Mouse (Mus musculus): Measurements from ENCODE around the gene Timeless. TPM values are rescaled to one million over a fixed set of nuclear protein-coding genes. Genes with fewer than 3 reads are reported as not detected.
"Not testable (repeated sequence)": the region's sequence is repeated elsewhere in the genome, so short reads cannot be mapped to it uniquely, and the experiment has no call there.

The Timeless gene
- polyA plus RNA-seq, 1 experiment from 2014 or later, result 23.6 TPM

GRCm38 (mm10) chr10:128270866-128271265 is 39.0 kb downstream of the Timeless start:
- H3K36me3 ChIP-seq (ENCODE audit: control insufficient read depth, insufficient read depth), result no peaks in the 10 kb centered on the region
- H3K4me3 ChIP-seq (ENCODE audit: low read depth, low read length), result peak overlapping the region; percentile 82
- WGBS (ENCODE audit: insufficient replicate concordance), result 37% methylated on average over 7 of the region's 7 CpGs
- no peak for ATAC-seq (ENCODE audit: low read depth)
- no peaks in the 10 kb centered on the region for H3K9me3 ChIP-seq (replicated peaks; ENCODE audit: control insufficient read depth, low read length)
- H3K4me2 ChIP-seq (ENCODE audit: low read depth, low read length), result peak overlapping the region; percentile 63
- H3K27ac ChIP-seq (ENCODE audit: low read length), result peak overlapping the region; percentile 56
- peaks cover 12% of the 10 kb centered on the region for H3K4me1 ChIP-seq (ENCODE audit: control insufficient read depth, low read depth, low read length)
- H3K9ac ChIP-seq (ENCODE audit: low read depth, low read length), result peak overlapping the region; percentile 88
- no peaks in the 10 kb centered on the region for H3K27me3 ChIP-seq (ENCODE audit: control insufficient read depth, insufficient read depth, low read depth, low read length)

DNA sequence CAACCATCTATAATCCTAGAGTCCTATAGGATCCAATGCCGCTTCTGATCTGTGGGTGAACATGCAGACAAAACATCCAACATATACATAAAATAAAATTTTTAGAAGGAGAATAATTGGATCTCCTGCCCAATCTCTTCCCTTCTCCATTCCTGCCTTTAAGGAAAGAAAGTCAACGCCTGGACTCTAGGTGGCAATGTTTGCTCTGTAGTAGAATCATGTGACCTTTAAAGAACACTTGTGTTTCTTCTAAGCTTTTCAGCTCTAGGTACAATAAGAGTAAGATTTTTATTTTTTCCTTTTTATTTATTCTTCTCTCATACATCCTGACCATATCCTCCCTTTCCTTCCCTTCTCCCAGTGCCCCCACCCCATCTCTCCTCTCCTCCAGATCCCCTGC is 40.0 kb downstream of the Timeless start:
- Histone ChIP-seq H3K4me1 (ENCODE audit: control insufficient read depth, low read depth, low read length) (peaks cover 12% of the 10 kb centered on the region), H3K4me2 (ENCODE audit: low read depth, low read length) (no peak overlapping the region), H3K9ac (ENCODE audit: low read depth, low read length) (no peak overlapping the region), H3K36me3 (ENCODE audit: control insufficient read depth, insufficient read depth) (peaks cover under 1% of the 10 kb centered on the region; the same call in 1 of the 2 replicates), H3K9me3 (replicated peaks; ENCODE audit: control insufficient read depth, low read length) (no peaks in the 10 kb centered on the region), H3K27ac (ENCODE audit: low read length) (no peak overlapping the region), H3K4me3 (ENCODE audit: low read depth, low read length) (no peak overlapping the region), H3K27me3 (ENCODE audit: control insufficient read depth, insufficient read depth, low read depth, low read length) (no peaks in the 10 kb centered on the region)
- ATAC-seq (ENCODE audit: low read depth), result no peak
- WGBS (ENCODE audit: insufficient replicate concordance), result 56% methylated on average over 2 of the region's 2 CpGs

DNA sequence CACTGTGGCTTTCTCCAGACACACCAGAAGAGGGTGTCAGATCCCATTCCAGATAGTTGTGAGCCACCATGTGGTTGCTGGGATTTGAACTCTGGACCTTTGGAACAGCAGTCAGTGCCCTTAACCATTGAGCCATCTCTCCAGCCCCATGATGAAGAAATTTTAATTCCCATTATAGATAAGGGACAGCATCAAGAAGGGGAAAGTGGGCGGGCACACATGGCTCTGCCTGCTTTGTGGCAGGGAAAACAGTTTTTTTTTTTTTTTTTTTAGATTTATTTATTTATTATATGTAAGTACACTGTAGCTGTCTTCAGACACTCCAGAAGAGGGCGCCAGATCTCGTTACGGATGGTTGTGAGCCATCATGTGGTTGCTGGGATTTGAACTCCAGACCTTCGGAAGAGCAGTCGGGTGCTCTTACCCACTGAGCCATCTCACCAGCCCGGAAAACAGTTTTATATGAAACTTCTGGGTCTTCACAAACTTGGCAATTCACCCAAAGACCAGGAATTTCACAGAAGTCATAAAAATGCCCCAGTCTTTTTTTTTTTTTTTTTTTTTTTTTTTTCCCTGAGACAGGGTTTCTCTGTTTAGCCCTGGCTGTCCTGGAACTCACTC is 41.1 kb downstream of the Timeless start:
- H3K27me3 ChIP-seq (ENCODE audit: control insufficient read depth, insufficient read depth, low read depth, low read length); H3K4me3 ChIP-seq (ENCODE audit: low read depth, low read length); H3K9ac ChIP-seq (ENCODE audit: low read depth, low read length); H3K4me2 ChIP-seq (ENCODE audit: low read depth, low read length); H3K36me3 ChIP-seq (ENCODE audit: control insufficient read depth, insufficient read depth); H3K27ac ChIP-seq (ENCODE audit: low read length); ATAC-seq (ENCODE audit: low read depth); H3K9me3 ChIP-seq (replicated peaks; ENCODE audit: control insufficient read depth, low read length): not testable (repeated sequence)
- H3K4me1 ChIP-seq (ENCODE audit: control insufficient read depth, low read depth, low read length), result peaks cover 12% of the 10 kb centered on the region
- WGBS (ENCODE audit: insufficient replicate concordance), result 80% methylated on average over 4 of the region's 7 CpGs

GRCm38 (mm10) chr10:128275374-128275773 is 43.5 kb downstream of the Timeless start:
- H3K9me3 ChIP-seq (replicated peaks; ENCODE audit: control insufficient read depth, low read length); H3K4me3 ChIP-seq (ENCODE audit: low read depth, low read length); H3K27me3 ChIP-seq (ENCODE audit: control insufficient read depth, insufficient read depth, low read depth, low read length); H3K4me1 ChIP-seq (ENCODE audit: control insufficient read depth, low read depth, low read length); H3K27ac ChIP-seq (ENCODE audit: low read length); H3K9ac ChIP-seq (ENCODE audit: low read depth, low read length); ATAC-seq (ENCODE audit: low read depth); H3K4me2 ChIP-seq (ENCODE audit: low read depth, low read length): not testable (repeated sequence)
- 88% methylated on average over 1 of the region's 1 CpGs for WGBS (ENCODE audit: insufficient replicate concordance)
- H3K36me3 ChIP-seq (ENCODE audit: control insufficient read depth, insufficient read depth), result peaks cover 17% of the 10 kb centered on the region

- Histone ChIP-seq H3K9ac (ENCODE audit: low read depth, low read length) (no peak overlapping the region), H3K4me1 (ENCODE audit: control insufficient read depth, low read depth, low read length) (no peaks in the 10 kb centered on the region; the same call in 1 of the 2 replicates), H3K9me3 (replicated peaks; ENCODE audit: control insufficient read depth, low read length) (no peaks in the 10 kb centered on the region), H3K4me3 (ENCODE audit: low read depth, low read length) (no peak overlapping the region), H3K36me3 (ENCODE audit: control insufficient read depth, insufficient read depth) (peaks cover 34% of the 10 kb centered on the region), H3K4me2 (ENCODE audit: low read depth, low read length) (no peak overlapping the region), H3K27ac (ENCODE audit: low read length) (no peak overlapping the region), H3K27me3 (ENCODE audit: control insufficient read depth, insufficient read depth, low read depth, low read length) (no peaks in the 10 kb centered on the region)
- WGBS (ENCODE audit: insufficient replicate concordance), result 70% methylated on average over 6 of the region's 6 CpGs
- no peak for ATAC-seq (ENCODE audit: low read depth)
Observed at GRCm38 (mm10) chr10:128278158-128278557, 46.3 kb downstream of the Timeless start.

- H3K4me3 ChIP-seq (ENCODE audit: low read depth, low read length), result no peak overlapping the region
- no peaks in the 10 kb centered on the region for H3K27me3 ChIP-seq (ENCODE audit: control insufficient read depth, insufficient read depth, low read depth, low read length)
- H3K27ac ChIP-seq (ENCODE audit: low read length), result no peak overlapping the region
- 74% methylated on average over 6 of the region's 6 CpGs for WGBS (ENCODE audit: insufficient replicate concordance)
- H3K4me2 ChIP-seq (ENCODE audit: low read depth, low read length), result no peak overlapping the region
- H3K9me3 ChIP-seq (replicated peaks; ENCODE audit: control insufficient read depth, low read length), result no peaks in the 10 kb centered on the region
- no peak for ATAC-seq (ENCODE audit: low read depth)
- no peaks in the 10 kb centered on the region; the same call in 1 of the 2 replicates for H3K4me1 ChIP-seq (ENCODE audit: control insufficient read depth, low read depth, low read length)
- no peak overlapping the region for H3K9ac ChIP-seq (ENCODE audit: low read depth, low read length)
- peaks cover 45% of the 10 kb centered on the region for H3K36me3 ChIP-seq (ENCODE audit: control insufficient read depth, insufficient read depth)
Observed at GRCm38 (mm10) chr10:128280943-128281342, 49.1 kb downstream of the Timeless start.

DNA sequence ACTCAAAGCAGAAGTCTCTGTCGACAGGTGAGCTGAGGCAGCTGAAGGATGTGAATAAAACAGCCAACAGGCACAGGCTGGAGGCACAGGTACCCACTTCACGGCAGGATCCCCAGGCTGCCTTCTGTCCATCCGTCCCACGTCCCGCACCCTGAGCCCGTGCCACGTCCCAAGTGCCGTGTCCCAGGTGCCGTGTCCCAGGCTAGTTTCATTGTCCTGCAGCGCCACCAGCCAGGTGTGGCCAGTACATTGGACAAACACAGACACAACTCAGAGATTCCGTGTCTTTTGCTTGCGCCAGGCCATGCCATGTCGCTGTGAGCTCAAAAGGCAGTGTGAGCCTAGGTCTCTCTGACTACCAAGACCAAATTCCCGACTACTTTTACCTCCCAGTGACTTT is 49.8 kb downstream of the Timeless start:
- ATAC-seq (ENCODE audit: low read depth), result no peak
- Histone ChIP-seq H3K36me3 (ENCODE audit: control insufficient read depth, insufficient read depth) (peaks cover 45% of the 10 kb centered on the region), H3K9me3 (replicated peaks; ENCODE audit: control insufficient read depth, low read length) (no peaks in the 10 kb centered on the region), H3K27ac (ENCODE audit: low read length) (no peak overlapping the region), H3K4me2 (ENCODE audit: low read depth, low read length) (no peak overlapping the region), H3K27me3 (ENCODE audit: control insufficient read depth, insufficient read depth, low read depth, low read length) (no peaks in the 10 kb centered on the region), H3K4me3 (ENCODE audit: low read depth, low read length) (no peak overlapping the region), H3K9ac (ENCODE audit: low read depth, low read length) (no peak overlapping the region), H3K4me1 (ENCODE audit: control insufficient read depth, low read depth, low read length) (no peaks in the 10 kb centered on the region; the same call in 1 of the 2 replicates)
- 90% methylated on average over 14 of the region's 14 CpGs for WGBS (ENCODE audit: insufficient replicate concordance)

- H3K4me3 ChIP-seq (ENCODE audit: low read depth, low read length), result no peak overlapping the region
- 78% methylated on average over 20 of the region's 20 CpGs for whole genome bisulfite sequencing (ENCODE audit: insufficient replicate concordance)
- H3K9ac ChIP-seq (ENCODE audit: low read depth, low read length), result no peak overlapping the region
- H3K9me3 ChIP-seq (replicated peaks; ENCODE audit: control insufficient read depth, low read length), result no peaks in the 10 kb centered on the region
- no peak overlapping the region for H3K4me2 ChIP-seq (ENCODE audit: low read depth, low read length)
- H3K27ac ChIP-seq (ENCODE audit: low read length), result no peak overlapping the region
- H3K36me3 ChIP-seq (ENCODE audit: control insufficient read depth, insufficient read depth), result peaks cover 36% of the 10 kb centered on the region
- no peaks in the 10 kb centered on the region for H3K27me3 ChIP-seq (ENCODE audit: control insufficient read depth, insufficient read depth, low read depth, low read length)
- ATAC-seq (ENCODE audit: low read depth), result no peak
- no peaks in the 10 kb centered on the region; the same call in 1 of the 2 replicates for H3K4me1 ChIP-seq (ENCODE audit: control insufficient read depth, low read depth, low read length)
Observed at GRCm38 (mm10) chr10:128282886-128283450, 51.1 kb downstream of the Timeless start.
